ENCODE assay signal across 8 mouse cellular contexts in the genomic region with DNA sequence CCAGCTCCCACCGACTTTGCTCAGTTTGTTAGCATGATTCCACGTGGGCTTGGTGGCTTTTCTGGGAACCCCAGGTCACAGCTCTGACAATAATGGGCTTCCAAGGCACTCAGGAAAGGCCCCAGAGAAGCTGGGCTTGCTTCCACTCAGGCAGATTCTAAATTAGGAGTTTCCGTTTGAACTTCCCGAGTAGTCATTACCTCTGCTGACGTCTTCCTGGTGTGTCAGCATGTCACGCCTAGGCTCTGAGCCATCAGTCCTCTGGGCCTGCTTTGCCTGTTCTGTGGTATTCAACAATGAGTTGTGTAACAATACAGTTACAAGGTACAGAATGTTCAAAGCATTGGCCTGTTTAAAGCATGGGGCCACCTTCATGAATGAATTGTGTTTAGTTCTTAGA. TPM values are rescaled to one million over a fixed set of nuclear protein-coding genes. Genes with fewer than 3 reads are reported as not detected.
A peak's percentile ranks its signal among the peaks of the same experiment; 100 is the strongest.
DNase-seq lines count a peak whose midpoint lies in the region; ATAC-seq and TF ChIP-seq lines count a peak whose summit lies in the region.

No protein-coding gene starts in this region.

- H3K27me3 ChIP-seq in heart, embryonic 11.5 days (ENCODE audit: control insufficient read depth, insufficient read depth, low read length) = peaks cover 2% of the 10 kb centered on the region; the same call in 1 of the 2 replicates
- peaks cover 3% of the 10 kb centered on the region; the same call in 1 of the 2 replicates for H3K27me3 ChIP-seq in heart, embryonic 15.5 days
- H3K27me3 ChIP-seq in limb, embryonic 10.5 days (ENCODE audit: low read depth, poor library complexity, severe bottlenecking) = peaks cover 32% of the 10 kb centered on the region
- H3K27me3 ChIP-seq in cerebellum, adult 2 months (ENCODE audit: control insufficient read depth, insufficient read depth, low read length) = no peaks in the 10 kb centered on the region; the same call in 1 of the 2 replicates

- H3K9me3 ChIP-seq in heart, embryonic 11.5 days (replicated peaks; ENCODE audit: control insufficient read depth, low read length) = no peaks in the 10 kb centered on the region
- no peaks in the 10 kb centered on the region for H3K9me3 ChIP-seq in heart, embryonic 15.5 days (replicated peaks)
- H3K9me3 ChIP-seq in limb, embryonic 10.5 days (replicated peaks) = no peaks in the 10 kb centered on the region

- no peak overlapping the region for H3K27ac ChIP-seq in heart, embryonic 11.5 days (ENCODE audit: low read depth, low read length)
- H3K27ac ChIP-seq in heart, embryonic 15.5 days = peak overlapping the region; percentile 72
- peak overlapping the region; percentile 78 for H3K27ac ChIP-seq in limb, embryonic 10.5 days
- H3K27ac ChIP-seq in cerebellum, adult 2 months (ENCODE audit: insufficient read depth, low read length) = no peak overlapping the region; the same call in 1 of the 2 replicates

- no peak overlapping the region for H3K9ac ChIP-seq in heart, embryonic 11.5 days (ENCODE audit: low read depth, low read length)
- no peak overlapping the region; the same call in 1 of the 2 replicates for H3K9ac ChIP-seq in heart, embryonic 15.5 days

- DNase-seq in heart, adult 18-20 months = peak; percentile 85 to 91
- peak; percentile 74 for DNase-seq in adrenal gland, adult 8-10 months
- DNase-seq in limb, embryonic 10.5 days (ENCODE audit: low spot score) = no peak
- DNase-seq in thymus, postnatal 25 days = no peak
- no peak for DNase-seq in cerebellum, postnatal 25 days
- no peak for DNase-seq in cerebellum, adult 2 months

- H3K4me3 ChIP-seq in heart, embryonic 11.5 days (ENCODE audit: low read depth, low read length) = no peak overlapping the region
- no peak overlapping the region for H3K4me3 ChIP-seq in heart, embryonic 15.5 days
- H3K4me3 ChIP-seq in limb, embryonic 10.5 days = no peak overlapping the region
- no peak overlapping the region for H3K4me3 ChIP-seq in cerebellum, adult 2 months (replicated peaks; ENCODE audit: insufficient read depth, low read depth, low read length)

- no peak overlapping the region for H3K4me2 ChIP-seq in heart, embryonic 11.5 days
- peak overlapping the region; percentile 14; the same call in 1 of the 2 replicates for H3K4me2 ChIP-seq in heart, embryonic 15.5 days

- TF ChIP-seq CTCF in cerebellum, adult 2 months (IDR thresholded peaks at IDR 0.05; ENCODE audit: borderline replicate concordance, insufficient read depth, low read depth, low read length) = no peak

- no peak for ATAC-seq in heart, embryonic 11.5 days (replicated peaks; ENCODE audit: insufficient number of reproducible peaks, low FRiP score, low TSS enrichment)
- no peak for ATAC-seq in heart, embryonic 15.5 days (replicated peaks; ENCODE audit: insufficient number of reproducible peaks, insufficient read depth, low FRiP score, low read depth)

- TF ChIP-seq POLR2A in cerebellum, adult 2 months (IDR thresholded peaks at IDR 0.05; ENCODE audit: borderline replicate concordance, insufficient read depth, low read length) = no peak

- peaks cover 18% of the 10 kb centered on the region for H3K4me1 ChIP-seq in heart, embryonic 11.5 days (ENCODE audit: control insufficient read depth, insufficient read depth, low read length)
- peaks cover 37% of the 10 kb centered on the region for H3K4me1 ChIP-seq in heart, embryonic 15.5 days (replicated peaks)
- H3K4me1 ChIP-seq in limb, embryonic 10.5 days = peaks cover 46% of the 10 kb centered on the region
- peaks cover 9% of the 10 kb centered on the region; the same call in 1 of the 2 replicates for H3K4me1 ChIP-seq in cerebellum, adult 2 months (ENCODE audit: control insufficient read depth, insufficient read depth, low read length)

- no peaks in the 10 kb centered on the region for H3K36me3 ChIP-seq in heart, embryonic 11.5 days (ENCODE audit: control insufficient read depth, insufficient read depth, low read length)
- H3K36me3 ChIP-seq in heart, embryonic 15.5 days = peaks cover 24% of the 10 kb centered on the region
- H3K36me3 ChIP-seq in limb, embryonic 10.5 days = no peaks in the 10 kb centered on the region; the same call in 1 of the 2 replicates

- 47% methylated on average over 6 of the region's 6 CpGs for WGBS in heart, embryonic 11.5 days (ENCODE audit: insufficient replicate concordance)
- 46% methylated on average over 6 of the region's 6 CpGs for WGBS in heart, embryonic 15.5 days
- whole genome bisulfite sequencing in limb, embryonic 10.5 days = 70% methylated on average over 6 of the region's 6 CpGs
- 50% methylated on average over 6 of the region's 6 CpGs for WGBS in cerebellum, adult 2 months

RNA-seq across cellular contexts. Expression of gene Pmp22, which starts 7.4 kb away (rescaled TPM):
- 10 to 100 TPM; 37.4 to 40.8 TPM for total RNA-seq in heart, adult 18-20 months (2021)
- 77.9 and 89.4 TPM in 2 replicates for polyA plus RNA-seq in heart, embryonic 11.5 days (2014; fragmentation: Nextera tagmentation; extraction: Ambion mirVana)
- total RNA-seq in adrenal gland, adult 8-10 months (2022) = 100 to 1,000 TPM in 3 of 4 experiments, 10 to 100 TPM in 1; 92.8 to 116 (median 109) TPM
- polyA plus RNA-seq in heart, embryonic 15.5 days (2015; fragmentation: Nextera tagmentation; extraction: Ambion mirVana) = 107 and 133 TPM in 2 replicates
- 27.7 and 29.8 TPM in 2 replicates for polyA plus RNA-seq in limb, embryonic 10.5 days (2016; fragmentation: Nextera tagmentation; extraction: Ambion mirVana)
- 52.5 and 60.8 TPM in 2 replicates for polyA plus RNA-seq in cerebellum, adult 2 months (2012; rRNA removed)

Comparison
In these comparisons a context has a peak if more than half of its experiments do, and no peak if none do; other contexts are left out.
1. H3K27ac ChIP-seq: peak in heart, embryonic 15.5 days (single experiment) and limb, embryonic 10.5 days (single experiment); none in heart, embryonic 11.5 days (single experiment) and cerebellum, adult 2 months (single experiment).
2. DNase-seq: peak in heart, adult 18-20 months (2 of 2) and adrenal gland, adult 8-10 months (single experiment); none in limb, embryonic 10.5 days (single experiment), thymus, postnatal 25 days (single experiment), cerebellum, postnatal 25 days (0 of 2) and cerebellum, adult 2 months (0 of 2).